Mouse (Mus musculus): ENCODE results near the gene Clrn1. TPM values are rescaled to one million over a fixed set of nuclear protein-coding genes. Genes with fewer than 3 reads are reported as not detected.
"Not testable (repeated sequence)": the region's sequence is repeated elsewhere in the genome, so short reads cannot be mapped to it uniquely, and the experiment has no call there.

The Clrn1 gene
- not detected for total RNA-seq (2021)
- long read RNA-seq, experiment 1, result 0 reads
- long read RNA-seq, experiment 2, result 0 reads

GRCm38 (mm10) chr3:58884801-58885573, at the start of gene Clrn1:
Gene Clrn1 (minus strand): TSS chr3:58885340.
- no peak for DNase-seq

DNA sequence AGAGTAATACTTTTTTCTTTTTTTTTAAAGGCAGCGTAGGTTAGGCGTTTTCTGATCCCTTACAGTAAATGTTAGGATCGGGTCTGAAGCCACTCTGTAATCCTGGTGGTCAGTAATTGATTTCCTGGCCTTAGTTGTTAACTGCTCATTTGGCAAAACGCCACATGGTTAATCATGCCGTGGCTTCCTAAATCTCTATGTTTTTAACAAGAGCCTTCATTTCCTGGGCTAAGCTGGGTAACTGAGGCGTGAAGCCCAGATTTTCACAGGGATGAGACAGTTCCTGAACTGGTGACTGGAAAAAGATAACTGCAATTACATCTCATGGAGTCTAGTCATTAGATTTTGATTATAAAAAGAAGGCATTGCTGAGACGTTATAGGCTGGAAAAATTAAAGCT, 38.9 kb upstream of the Clrn1 start:
- no peak for DNase-seq

DNA sequence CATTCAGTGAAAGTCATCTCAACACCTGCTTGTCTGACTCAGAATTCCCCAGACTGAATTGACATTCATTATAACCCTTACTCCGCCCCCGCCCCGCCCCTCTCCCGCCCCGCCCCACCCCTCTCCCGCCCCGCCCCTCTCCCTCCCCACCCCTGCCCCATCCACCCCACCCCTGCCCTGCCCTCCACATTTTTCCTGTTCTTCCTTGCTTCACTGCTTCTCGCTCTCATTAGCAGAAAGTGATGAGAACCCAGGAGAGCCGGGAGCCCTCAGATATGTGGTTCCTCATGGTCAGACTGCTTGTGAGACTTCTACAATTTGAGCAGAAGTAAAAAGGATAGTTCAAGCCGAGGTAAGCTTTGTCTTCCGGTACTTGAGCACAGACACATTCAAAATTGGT, 38.0 kb upstream of the Clrn1 start:
- DNase-seq, result no peak

DNA sequence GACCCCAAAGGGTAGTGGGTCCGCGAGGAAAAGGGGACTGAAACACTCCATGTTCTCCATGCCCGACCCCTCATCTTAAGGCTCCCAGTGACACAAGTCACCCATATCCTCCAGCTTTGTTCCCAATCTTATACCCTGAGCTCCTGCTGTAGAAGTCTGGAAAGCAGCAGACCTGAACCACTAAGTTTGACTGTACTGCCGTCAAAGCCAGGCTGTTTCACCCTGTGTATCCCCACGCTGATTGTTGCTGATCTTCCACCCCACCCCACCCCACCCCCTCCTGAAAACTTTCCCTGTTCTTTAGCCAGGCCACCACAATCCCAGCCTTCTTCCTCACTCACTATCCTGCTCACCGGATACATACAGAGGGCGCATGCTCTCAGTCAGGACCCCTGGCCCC, 37.5 kb upstream of the Clrn1 start:
- no peak for DNase-seq

DNA sequence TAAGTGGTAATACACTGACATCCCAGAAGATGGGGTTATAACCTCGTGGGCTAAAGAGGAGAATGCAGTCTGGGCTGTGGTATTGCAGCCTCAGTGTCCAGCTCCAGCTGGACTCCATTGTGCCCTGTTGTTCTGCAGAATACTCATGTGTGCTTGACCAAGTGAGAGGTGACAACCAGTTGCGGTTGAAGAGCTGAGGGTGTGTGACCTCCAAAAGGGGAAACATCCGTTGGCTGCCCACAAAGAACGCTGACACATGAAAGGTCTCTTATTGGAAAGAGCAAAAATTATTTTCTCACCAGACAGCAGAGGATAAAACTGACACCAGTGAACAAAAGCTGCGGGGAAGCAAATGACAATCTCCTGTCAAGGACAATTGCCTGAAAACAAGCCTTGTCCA, 36.2 kb upstream of the Clrn1 start:
- DNase-seq, result no peak

GRCm38 (mm10) chr3:58904656-58905055, 19.5 kb upstream of the Clrn1 start:
- DNase-seq, result no peak

DNA sequence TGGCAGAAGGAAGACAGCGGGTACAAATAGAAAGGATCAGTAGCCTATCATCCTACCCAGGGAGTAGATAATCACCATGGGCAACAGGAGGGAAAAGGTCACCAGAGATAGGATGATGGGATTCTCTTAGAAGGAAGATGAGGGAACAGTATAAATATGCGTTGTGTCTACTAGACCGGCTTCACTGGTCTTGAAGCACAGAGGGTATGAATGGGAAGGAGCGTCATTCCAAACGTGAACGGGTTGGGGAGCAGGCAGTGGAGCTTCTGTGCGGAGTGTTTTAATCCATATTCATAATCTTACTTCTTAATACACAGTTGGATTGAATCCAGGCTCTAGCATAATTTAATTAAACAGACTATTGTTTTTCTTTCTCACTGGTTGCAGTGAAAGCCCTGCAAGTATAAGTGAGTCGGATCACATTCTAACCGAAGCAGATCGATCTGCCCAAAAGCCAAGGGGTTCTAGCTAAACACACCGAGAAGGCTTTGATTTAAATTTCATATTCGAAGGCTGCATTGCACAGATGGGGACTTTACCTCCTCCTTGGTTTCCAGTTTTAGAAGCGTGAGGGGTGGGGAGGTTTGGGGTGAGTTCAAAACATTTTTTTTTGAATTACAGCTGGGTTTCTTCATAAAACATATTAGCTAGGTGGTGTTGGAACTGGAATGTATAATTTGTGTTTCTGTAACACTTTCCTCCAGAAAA, 17.1 kb upstream of the Clrn1 start:
- DNase-seq, result no peak

- no peak for DNase-seq
These were observed 10.0 kb upstream of the Clrn1 start for GRCm38 (mm10) chr3:58895131-58895530.

- no peak for DNase-seq
These were observed 9.4 kb upstream of the Clrn1 start for GRCm38 (mm10) chr3:58894529-58894928.

GRCm38 (mm10) chr3:58889670-58890069, 4.5 kb upstream of the Clrn1 start:
- DNase-seq, result no peak

- no peak for DNase-seq
These were observed 3.1 kb upstream of the Clrn1 start for GRCm38 (mm10) chr3:58888131-58888715.

- no peak for DNase-seq
These were observed 2.6 kb upstream of the Clrn1 start for GRCm38 (mm10) chr3:58887719-58888118.

DNA sequence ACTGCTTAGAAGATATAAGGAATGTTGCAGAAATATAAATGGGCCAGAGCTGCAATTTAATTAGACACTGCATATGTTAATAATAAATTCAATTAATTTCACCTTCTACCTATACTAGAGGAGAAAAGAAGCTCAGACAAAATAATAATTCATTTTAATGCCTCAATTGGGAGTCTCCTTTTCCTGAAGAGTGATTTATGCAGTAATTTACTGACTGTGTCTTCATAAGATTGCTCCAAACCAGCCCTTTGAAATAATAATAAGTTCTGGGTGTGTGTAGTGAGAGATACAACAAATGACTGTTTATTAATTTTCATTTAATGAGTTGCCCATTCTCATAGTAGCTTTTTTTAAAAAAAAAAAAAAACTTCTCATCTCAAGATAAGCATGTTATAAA, 1.6 kb downstream of the Clrn1 start:
- no peak for DNase-seq

DNA sequence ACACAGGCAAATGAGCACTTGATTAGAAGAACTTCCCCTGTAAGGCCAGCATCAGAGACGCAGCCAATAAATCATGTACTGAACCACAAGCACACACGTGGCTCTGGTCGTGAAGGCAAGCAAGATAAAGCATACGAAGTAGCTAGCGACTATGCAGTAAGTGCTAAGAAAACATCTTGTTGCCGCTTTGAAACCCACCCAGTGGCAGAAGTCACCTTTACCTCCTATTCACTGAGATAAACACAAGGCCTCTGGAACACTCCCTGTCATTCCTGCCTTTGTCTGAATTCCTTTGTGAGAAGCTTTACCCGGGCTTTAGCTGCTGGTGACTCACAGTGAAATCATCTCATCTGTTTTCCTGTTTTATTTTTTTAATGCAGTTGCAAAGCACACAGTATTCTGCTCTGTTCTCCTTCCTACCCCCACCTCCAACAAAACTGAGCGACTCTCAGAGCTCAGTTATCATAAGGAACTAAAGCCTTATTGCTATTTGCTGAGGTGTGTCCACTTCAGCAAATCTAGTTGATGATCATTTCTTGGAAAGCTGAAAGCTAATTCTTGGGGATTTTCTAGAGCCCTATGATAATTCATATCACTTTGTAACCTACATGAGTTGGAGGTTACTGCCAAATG, 2.1 kb downstream of the Clrn1 start:
- DNase-seq, result no peak

DNA sequence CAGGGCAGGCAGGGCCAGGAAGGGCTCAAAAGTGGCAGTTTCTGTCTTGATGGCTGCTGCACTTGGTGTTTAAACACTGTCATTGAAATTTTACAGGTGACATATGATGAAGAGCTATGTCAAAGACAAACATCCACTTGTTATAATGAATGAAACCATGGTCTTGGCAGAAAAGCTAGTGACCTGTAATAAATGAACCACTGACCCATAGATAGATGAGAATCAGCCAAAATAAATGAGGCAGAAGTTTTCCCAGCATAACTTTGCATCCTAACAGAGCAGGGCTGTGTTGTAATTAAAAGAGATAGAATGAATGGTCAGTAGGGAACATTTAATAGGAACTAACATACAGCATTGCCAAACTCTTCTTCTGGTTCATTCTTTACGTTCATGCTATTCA, 4.1 kb downstream of the Clrn1 start:
- DNase-seq, result no peak

- no peak for DNase-seq
These were observed 5.0 kb downstream of the Clrn1 start for GRCm38 (mm10) chr3:58880181-58880580.

DNA sequence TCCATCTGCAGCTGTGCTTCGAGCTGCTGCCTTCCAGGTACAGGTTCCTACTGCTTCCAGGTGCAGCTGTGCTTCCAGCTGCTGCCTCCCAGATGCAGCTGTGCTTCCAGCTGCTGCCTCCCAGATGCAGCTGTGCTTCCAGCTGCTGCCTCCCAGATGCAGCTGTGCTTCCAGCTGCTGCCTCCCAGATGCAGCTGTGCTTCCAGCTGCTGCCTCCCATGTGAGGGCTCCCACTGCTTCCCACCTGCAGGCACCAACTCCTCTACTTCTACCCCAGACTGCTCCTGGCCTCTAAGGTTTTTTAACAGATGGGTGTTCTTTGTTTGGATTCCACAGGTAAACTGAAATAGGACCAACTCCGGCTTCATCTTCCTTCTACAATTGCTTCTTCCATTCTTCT, 13.3 kb downstream of the Clrn1 start:
- DNase-seq, result not testable (repeated sequence)

- DNase-seq, result no peak
These were observed 19.4 kb downstream of the Clrn1 start for GRCm38 (mm10) chr3:58865690-58866089.

- DNase-seq, result no peak
These were observed 22.2 kb downstream of the Clrn1 start for GRCm38 (mm10) chr3:58862976-58863375.

DNA sequence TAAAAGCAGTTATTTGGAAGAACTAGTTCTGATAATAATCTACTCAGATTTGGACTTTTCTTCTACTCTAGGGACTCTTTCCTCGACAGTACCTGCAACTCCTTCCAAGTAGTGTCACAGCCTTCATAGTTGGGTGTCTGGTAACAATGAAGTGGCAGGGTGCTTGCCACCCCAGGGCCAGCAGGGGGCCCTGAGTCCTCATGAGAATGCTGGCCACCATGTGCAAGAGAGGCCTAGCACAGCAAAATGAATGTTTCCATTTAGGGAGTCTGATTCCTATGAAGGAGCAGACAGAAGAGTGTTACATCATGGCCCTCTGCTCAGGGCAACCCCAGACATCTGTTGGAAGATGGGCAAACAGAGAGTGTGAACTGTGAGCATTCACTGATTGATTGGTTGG, 41.7 kb downstream of the Clrn1 start:
- DNase-seq, result no peak

DNA sequence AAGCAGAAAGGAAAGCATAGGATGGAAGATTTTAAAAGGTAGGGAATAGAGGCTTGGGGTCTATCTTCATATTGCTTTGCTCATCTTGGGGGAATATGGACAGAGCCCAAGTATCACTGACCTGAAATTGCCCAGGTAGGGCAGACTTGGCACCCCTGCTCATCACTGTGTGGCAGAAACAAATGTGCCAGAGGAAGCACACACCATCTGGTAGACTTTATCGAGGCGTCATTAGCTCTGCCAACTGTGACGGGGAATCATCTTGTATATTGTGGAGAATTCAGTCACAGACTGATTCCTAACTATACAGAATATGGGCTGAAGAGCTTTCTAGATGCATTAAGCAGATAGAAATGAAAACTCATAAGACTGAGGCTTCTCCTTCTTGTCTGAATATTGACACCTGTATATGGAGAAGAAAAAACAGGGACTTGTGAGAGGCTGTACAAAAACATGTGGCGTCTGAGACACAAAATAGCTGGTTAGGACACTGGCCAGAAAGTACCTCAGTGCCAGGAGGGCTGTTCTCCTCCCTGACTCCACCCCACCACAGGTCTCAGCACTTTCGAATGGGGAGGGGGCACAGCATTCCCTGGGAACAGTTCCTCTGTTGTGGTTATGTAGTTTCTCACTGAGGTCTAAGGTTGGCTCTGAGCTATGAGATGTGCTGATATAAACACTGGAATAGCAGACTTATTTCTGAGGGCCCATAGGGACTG, 51.5 kb downstream of the Clrn1 start:
- no peak for DNase-seq

DNA sequence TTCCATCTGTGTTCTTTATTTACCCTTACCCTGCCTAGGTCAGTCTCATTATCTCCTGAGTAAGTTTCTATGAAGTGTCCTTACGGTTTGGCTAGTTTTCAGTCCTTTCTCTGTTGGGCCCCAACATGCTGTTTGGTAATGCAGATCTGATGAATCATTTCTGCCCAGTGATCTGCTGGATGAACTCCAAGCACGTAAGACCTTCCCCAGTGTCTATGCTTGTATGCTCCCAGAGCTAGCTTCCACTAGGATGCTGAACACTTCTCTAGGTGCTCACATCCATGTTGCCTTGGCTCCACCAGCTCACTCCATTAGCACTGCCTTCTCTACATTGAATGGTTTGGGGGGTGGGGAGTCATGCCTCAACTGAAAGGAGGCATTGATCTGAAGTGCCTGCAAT, 52.3 kb downstream of the Clrn1 start:
- DNase-seq, result no peak
